Mouse (Mus musculus): ENCODE results near the gene Smlr1.

The Smlr1 gene

GRCm38 (mm10) chr10:25535891-25536331, at the start of gene Smlr1:
Gene Smlr1, minus strand, starts transcription at chr10:25536267.
- no peak for DNase-seq (ENCODE audit: low read depth)

GRCm38 (mm10) chr10:25584899-25585298, 48.8 kb upstream of the Smlr1 start:
- no peak for DNase-seq (ENCODE audit: low read depth)

- DNase-seq (ENCODE audit: low read depth), result peak; percentile 45
Observed at GRCm38 (mm10) chr10:25580066-25580465, 44.0 kb upstream of the Smlr1 start.

GRCm38 (mm10) chr10:25571319-25572240, 35.5 kb upstream of the Smlr1 start:
- DNase-seq (ENCODE audit: low read depth), result no peak

DNA sequence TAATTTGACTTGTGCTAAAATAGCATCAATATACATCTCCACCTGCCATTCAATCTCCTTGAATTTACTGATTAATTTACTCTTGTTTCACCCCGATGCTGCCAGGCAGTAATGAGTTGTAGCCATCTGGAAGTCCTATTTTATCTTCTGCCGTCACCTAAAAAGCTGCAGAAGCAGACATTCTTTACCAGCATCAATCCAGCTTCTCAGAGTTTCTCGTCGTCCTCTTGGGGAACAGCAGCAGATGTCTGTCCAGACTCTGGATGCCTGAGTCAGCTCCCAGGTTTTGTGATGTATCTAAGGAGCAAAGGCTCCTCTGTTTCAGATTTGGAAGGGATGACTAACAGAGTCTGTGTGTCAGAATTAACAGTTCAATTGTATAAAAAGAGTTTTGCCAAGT, 16.9 kb upstream of the Smlr1 start:
- peak; percentile 40 for DNase-seq (ENCODE audit: low read depth)

- no peak for DNase-seq (ENCODE audit: low read depth)
Observed at GRCm38 (mm10) chr10:25541097-25541496, 5.0 kb upstream of the Smlr1 start.

- DNase-seq (ENCODE audit: low read depth), result no peak
Observed at GRCm38 (mm10) chr10:25539771-25540168, 3.7 kb upstream of the Smlr1 start.

GRCm38 (mm10) chr10:25539146-25539770, 3.2 kb upstream of the Smlr1 start:
- DNase-seq (ENCODE audit: low read depth), result peak; percentile 70

- no peak for DNase-seq (ENCODE audit: low read depth)
Observed at GRCm38 (mm10) chr10:25538738-25539137, 2.7 kb upstream of the Smlr1 start.

GRCm38 (mm10) chr10:25536621-25537020, 554 bp upstream of the Smlr1 start:
- no peak for DNase-seq (ENCODE audit: low read depth)

DNA sequence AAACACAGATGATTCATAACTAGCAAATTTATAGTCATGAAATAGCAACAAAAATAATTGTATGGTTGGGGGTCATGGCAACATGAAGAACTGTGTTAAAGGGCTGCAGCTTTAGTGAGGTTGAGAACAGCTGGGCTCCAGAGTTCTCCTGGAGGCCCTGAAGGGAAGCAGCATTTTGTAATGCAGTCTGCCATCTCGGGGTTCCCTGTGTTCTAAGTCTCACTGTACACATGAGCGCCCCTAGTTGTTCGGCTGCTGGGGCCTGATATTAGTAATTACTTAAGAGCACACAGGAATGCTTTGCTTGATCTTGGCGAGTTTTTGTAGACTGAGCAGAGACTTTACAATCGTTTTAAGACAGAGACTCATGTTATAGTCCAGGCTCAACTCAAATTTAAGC, 1.6 kb downstream of the Smlr1 start:
- DNase-seq (ENCODE audit: low read depth), result no peak

- DNase-seq (ENCODE audit: low read depth), result no peak
Observed at GRCm38 (mm10) chr10:25533513-25534246, 2.4 kb downstream of the Smlr1 start.

DNA sequence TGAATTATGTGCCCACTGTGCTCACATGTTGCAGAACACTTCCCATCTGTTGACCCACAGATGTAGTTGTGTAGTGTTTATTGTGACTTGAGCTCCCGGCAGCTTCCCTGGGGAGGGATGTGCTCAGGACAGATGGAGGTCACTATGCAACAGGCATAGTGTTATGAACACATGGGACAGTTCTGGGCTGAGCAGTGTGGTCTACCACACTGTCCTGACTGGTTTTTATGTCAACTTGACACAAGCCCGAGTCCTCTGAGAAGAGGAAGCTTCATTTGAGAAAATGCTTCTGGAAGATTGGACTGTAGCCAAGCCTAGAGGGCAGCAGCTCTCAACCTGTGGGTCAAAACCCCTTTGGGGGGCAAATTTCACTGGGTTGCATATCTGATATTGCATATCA, 3.0 kb downstream of the Smlr1 start:
- no peak for DNase-seq (ENCODE audit: low read depth)

DNA sequence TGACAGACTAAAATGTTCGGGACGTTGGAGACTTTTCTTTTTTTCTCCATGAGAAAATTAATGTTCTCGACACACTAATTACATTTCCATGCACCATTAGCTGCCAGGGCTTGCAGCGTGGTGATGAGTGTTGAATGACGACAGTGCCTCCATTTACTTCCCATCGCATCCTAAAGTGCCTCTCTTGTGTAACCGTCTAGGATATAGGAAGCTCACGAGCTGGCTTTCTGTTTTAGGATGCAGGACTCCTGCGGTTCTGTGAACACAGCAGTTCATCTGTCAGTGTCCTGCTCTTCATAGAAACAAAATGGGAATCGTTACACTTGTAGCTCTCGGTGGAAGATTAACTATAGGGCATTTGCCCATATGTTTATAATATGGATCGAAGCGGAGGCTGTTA, 4.7 kb downstream of the Smlr1 start:
- no peak for DNase-seq (ENCODE audit: low read depth)

DNA sequence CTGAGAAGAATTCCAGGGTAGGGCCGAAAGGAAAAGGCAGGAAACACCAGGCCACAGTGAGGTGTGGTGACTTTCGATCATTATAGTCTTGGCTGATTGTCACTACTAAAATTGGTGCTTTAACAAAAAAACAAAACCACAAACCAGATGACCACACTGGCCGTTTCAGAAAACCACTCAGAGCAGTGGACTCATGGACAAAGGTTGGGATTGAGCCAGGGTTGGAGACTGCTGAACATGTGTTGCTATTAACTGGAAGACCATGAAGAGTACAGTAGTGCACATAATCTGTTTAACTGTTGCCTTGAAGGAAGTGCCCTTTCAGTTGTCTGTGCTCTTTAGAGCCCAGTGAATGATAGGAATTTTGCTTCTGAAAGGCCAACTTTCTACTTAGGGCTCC, 8.9 kb downstream of the Smlr1 start:
- peak; percentile 61 for DNase-seq (ENCODE audit: low read depth)

DNA sequence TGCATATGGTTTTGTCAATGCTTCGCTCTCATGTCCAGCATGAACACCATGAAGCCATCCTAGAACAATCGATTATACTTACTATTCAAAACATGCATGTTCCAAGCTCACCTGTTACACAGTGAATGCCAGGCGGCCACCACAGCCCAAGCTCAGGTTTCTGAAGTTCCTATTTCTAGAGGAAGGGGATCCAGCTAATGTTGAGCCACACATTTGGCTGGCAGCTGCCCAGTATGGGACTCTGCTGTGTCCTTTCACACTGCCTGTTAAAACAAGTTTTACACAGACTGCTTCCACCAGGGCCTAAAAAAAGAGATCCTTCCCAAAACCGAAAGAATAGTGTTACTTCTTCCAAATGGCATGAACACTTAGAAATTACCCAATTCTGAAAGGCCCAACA, 9.4 kb downstream of the Smlr1 start:
- no peak for DNase-seq (ENCODE audit: low read depth)

GRCm38 (mm10) chr10:25526156-25526555, 9.9 kb downstream of the Smlr1 start:
- DNase-seq (ENCODE audit: low read depth), result no peak

DNA sequence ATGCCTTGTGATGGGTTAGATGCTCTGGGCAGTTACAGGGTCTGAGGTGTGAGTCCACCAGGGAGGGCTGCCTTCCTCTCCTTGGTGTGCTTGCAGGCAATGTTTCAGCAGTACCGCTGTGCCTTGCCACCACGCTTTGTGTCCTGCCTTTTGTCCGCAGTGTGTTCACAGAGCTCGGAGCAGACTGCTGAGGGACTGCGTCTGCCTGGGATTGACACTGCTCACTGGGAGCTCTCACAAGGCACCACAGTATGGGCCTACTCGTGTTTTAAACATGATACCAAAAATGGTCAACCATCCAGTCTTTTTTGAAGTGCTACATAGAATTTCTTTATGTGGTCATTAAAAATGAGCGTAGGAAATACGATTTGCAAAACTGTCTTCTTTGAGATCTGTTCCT, 12.3 kb downstream of the Smlr1 start:
- DNase-seq (ENCODE audit: low read depth), result no peak

DNA sequence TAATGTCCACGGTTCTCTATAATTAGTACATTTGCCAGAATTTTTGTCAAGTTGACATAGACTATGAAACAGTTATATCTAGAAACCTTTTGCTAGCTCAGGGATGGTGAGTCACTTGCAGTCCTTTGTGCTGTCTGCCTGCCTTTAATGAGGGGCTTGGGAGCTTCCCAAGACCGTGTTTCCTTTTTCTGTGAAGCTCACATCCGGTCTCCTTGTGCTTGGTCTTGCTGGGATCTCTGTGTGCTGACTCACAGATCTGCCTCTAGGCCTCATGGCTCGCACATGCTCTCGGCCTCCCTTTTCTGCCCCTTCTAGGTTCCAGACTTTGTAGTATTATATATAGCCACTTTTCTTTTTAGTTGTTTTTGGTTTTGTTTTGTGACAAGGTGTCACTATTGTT, 15.6 kb downstream of the Smlr1 start:
- peak; percentile 92 for DNase-seq (ENCODE audit: low read depth)

GRCm38 (mm10) chr10:25519954-25520353, 16.1 kb downstream of the Smlr1 start:
- DNase-seq (ENCODE audit: low read depth), result no peak

GRCm38 (mm10) chr10:25513821-25514220, 22.2 kb downstream of the Smlr1 start:
- peak; percentile 29 for DNase-seq (ENCODE audit: low read depth)

DNA sequence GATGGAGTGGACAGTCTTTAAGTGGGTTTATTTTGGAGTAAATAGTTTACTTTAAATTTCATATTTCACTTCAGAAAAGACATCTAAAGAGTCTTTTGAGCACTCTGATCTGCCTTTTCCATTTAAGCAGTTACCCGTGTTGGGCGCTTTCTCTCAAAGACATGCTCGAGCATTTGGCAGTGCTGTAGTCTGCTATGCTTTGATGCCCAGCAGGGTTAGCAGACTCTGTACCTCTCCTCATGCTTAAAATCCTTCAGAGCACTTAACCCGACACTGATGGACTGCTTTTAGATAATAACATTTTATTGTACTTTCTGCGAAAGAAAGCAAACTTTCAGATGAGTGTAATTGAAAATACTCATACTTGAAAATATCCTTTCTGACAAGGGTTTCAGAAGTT, 32.8 kb downstream of the Smlr1 start:
- DNase-seq (ENCODE audit: low read depth), result no peak

Data from NIH3T3 (cell line).